Comparison of ENCODE assay signal across 8 mouse cellular contexts in genomic region chr6:85588568-85588967, GRCm38 (mm10). TPM values are rescaled to one million over a fixed set of nuclear protein-coding genes. Genes with fewer than 3 reads are reported as not detected.
A peak's percentile ranks its signal among the peaks of the same experiment; 100 is the strongest.
DNase-seq lines count a peak whose midpoint lies in the region; ATAC-seq and TF ChIP-seq lines count a peak whose summit lies in the region.

No protein-coding gene starts in this region.

- peak overlapping the region; percentile 80 for H3K9ac ChIP-seq in hindbrain, postnatal 0 days (replicated peaks; ENCODE audit: low read length)

- no peak for ATAC-seq in hindbrain, postnatal 0 days

- no peak for TF ChIP-seq POLR2A in myocyte (IDR thresholded peaks at IDR 0.05; ENCODE audit: insufficient read length, low read depth)

- peak overlapping the region; percentile 54 for H3K4me2 ChIP-seq in hindbrain, postnatal 0 days (ENCODE audit: low read depth, low read length)
- peak overlapping the region; percentile 87 for H3K4me2 ChIP-seq in myocyte (ENCODE audit: low read depth)

- no peak for DNase-seq in layer of hippocampus, adult 2 months (ENCODE audit: low spot score in 2 of 2)
- no peak for DNase-seq in layer of hippocampus, adult 9-11 months
- DNase-seq in embryonic facial prominence, embryonic 10.5 days (ENCODE audit: low spot score): no peak
- DNase-seq in hindbrain, postnatal 0 days (ENCODE audit: low spot score): peak; percentile 2
- DNase-seq in left cerebral cortex, adult 8-10 months (ENCODE audit: low spot score in 2 of 2): no peak
- DNase-seq in left cerebral cortex, adult 18-20 months (ENCODE audit: low spot score in 2 of 2): no peak
- DNase-seq in kidney, adult 9 months: no peak

- no peak for TF ChIP-seq CTCF in layer of hippocampus, adult 2 months (conservative IDR thresholded peaks at IDR 0.05)
- no peak for TF ChIP-seq CTCF in hindbrain, postnatal 0 days (IDR thresholded peaks at IDR 0.05; ENCODE audit: low read depth)

- 20% methylated on average over 4 of the region's 4 CpGs for WGBS in embryonic facial prominence, embryonic 10.5 days
- WGBS in hindbrain, postnatal 0 days: 5% methylated on average over 4 of the region's 4 CpGs

- H3K27me3 ChIP-seq in embryonic facial prominence, embryonic 10.5 days (replicated peaks; ENCODE audit: low read depth, poor library complexity, severe bottlenecking): no peaks in the 10 kb centered on the region
- no peaks in the 10 kb centered on the region for H3K27me3 ChIP-seq in hindbrain, postnatal 0 days (ENCODE audit: insufficient read depth, low read length)
- H3K27me3 ChIP-seq in myocyte (ENCODE audit: control insufficient read depth, insufficient read depth, insufficient read length): no peaks in the 10 kb centered on the region

- peaks cover 26% of the 10 kb centered on the region for H3K79me2 ChIP-seq in myocyte (ENCODE audit: control insufficient read depth, insufficient read depth)

- no peak overlapping the region for H3K27ac ChIP-seq in layer of hippocampus, adult 2 months
- H3K27ac ChIP-seq in embryonic facial prominence, embryonic 10.5 days (replicated peaks): peak overlapping the region; percentile 96; the same call in 1 of the 2 replicates
- H3K27ac ChIP-seq in hindbrain, postnatal 0 days: no peak overlapping the region

- no peaks in the 10 kb centered on the region for H3K9me3 ChIP-seq in embryonic facial prominence, embryonic 10.5 days
- H3K9me3 ChIP-seq in hindbrain, postnatal 0 days (ENCODE audit: low read length): no peaks in the 10 kb centered on the region

- H3ac ChIP-seq in myocyte (ENCODE audit: control insufficient read depth, insufficient read length): peak overlapping the region; percentile 31

- H3K4me1 ChIP-seq in embryonic facial prominence, embryonic 10.5 days: peaks cover 22% of the 10 kb centered on the region
- H3K4me1 ChIP-seq in hindbrain, postnatal 0 days (ENCODE audit: insufficient read depth, low read length): peaks cover 12% of the 10 kb centered on the region

- H3K36me3 ChIP-seq in embryonic facial prominence, embryonic 10.5 days (replicated peaks): peaks cover 6% of the 10 kb centered on the region; the same call in 1 of the 2 replicates
- H3K36me3 ChIP-seq in hindbrain, postnatal 0 days (ENCODE audit: insufficient read depth, low read length): no peaks in the 10 kb centered on the region
- H3K36me3 ChIP-seq in myocyte (ENCODE audit: control insufficient read depth, insufficient read depth): no peaks in the 10 kb centered on the region

- peak overlapping the region; percentile 95 for H3K4me3 ChIP-seq in layer of hippocampus, adult 2 months
- H3K4me3 ChIP-seq in embryonic facial prominence, embryonic 10.5 days: peak overlapping the region; percentile 96
- peak overlapping the region; percentile 85 for H3K4me3 ChIP-seq in hindbrain, postnatal 0 days (ENCODE audit: low read length)
- peak overlapping the region; percentile 57 for H3K4me3 ChIP-seq in myocyte

TF ChIP-seq in myocyte, 11 proteins besides CTCF, POLR2A, EP300 and RAD21:
- TF ChIP-seq USF1 (IDR thresholded peaks at IDR 0.05; ENCODE audit: low read depth) (peak; percentile 24), TCF3 (IDR thresholded peaks at IDR 0.05; ENCODE audit: insufficient read length, low read depth) (no peak), MYOD1 (IDR thresholded peaks at IDR 0.05; ENCODE audit: control insufficient read depth in 1 of 3, insufficient read length in 2 of 3, low read depth in 2 of 3) (no peak)

RNA-seq across cellular contexts. Expression of gene Alms1, which starts 1.2 kb away (rescaled TPM):
- total RNA-seq in layer of hippocampus, adult 2 months (2021): 1 to 10 TPM; 6.5 to 8.2 TPM
- polyA plus RNA-seq in embryonic facial prominence, embryonic 10.5 days (2016; fragmentation: Nextera tagmentation; extraction: Ambion mirVana): 10.2 and 11.3 TPM in 2 replicates
- total RNA-seq in hindbrain, postnatal 0 days (2014; rRNA removed): 12.8 and 15.5 TPM in 2 replicates
- 2.5 and 3.0 TPM in 2 replicates for polyA plus RNA-seq in hindbrain, postnatal 0 days (2015; fragmentation: Nextera tagmentation; extraction: Ambion mirVana)
- 0.62 TPM for polyA plus RNA-seq in myocyte (2012; fragmentation: generic; extraction: Trizol)
- 10 to 100 TPM in 2 of 4 experiments, 1 to 10 TPM in 2; 8.2 to 10.8 (median 9.9) TPM for total RNA-seq in left cerebral cortex, adult 8-10 months (2022)
- total RNA-seq in left cerebral cortex, adult 18-20 months (2021): 1 to 10 TPM; 8.5 to 9.4 TPM
